Mouse (Mus musculus): ENCODE data around the gene Igf2bp1.

DNA sequence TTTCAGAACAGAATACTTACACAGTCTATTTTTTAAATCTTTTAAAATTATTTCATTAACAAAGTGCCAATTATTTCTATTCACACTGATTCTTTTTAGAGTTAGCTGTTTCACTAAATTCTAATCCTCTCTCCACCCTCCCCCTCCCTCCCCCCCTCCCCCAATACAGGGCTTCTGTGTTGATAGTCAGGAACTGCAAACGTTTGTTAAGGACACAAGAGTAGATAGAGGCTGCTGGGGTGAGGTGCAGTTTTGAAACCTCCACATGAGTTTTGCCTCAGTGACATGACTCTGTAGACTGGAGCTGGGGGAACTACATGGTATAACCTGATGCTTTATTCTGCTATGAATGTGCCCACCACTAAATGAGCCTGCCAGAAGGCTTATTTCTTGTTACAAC is 3.1 kb upstream of the Igf2bp1 start:
- TF ChIP-seq POLR2A (IDR thresholded peaks at IDR 0.05; ENCODE audit: extremely low read depth, insufficient read depth, low read length) (no peak), CTCF (IDR thresholded peaks at IDR 0.05; ENCODE audit: low read depth, low read length) (no peak)

All from liver, adult 2 months (tissue).